Mouse (Mus musculus) embryonic fibroblast, embryonic 13.5 days (primary cell): ENCODE results near the gene Ccr7.

Experiments used
- CTCF ChIP-seq: IDR thresholded peaks from 2 replicates; pipeline ENCODE4 v1.5.1; 2011; ENCODE audit warnings: mild to moderate bottlenecking, control low read depth, low read length, moderate library complexity, borderline replicate concordance; ENCODE audit not compliant: insufficient read depth
- POLR2A ChIP-seq: IDR thresholded peaks from 2 replicates; pipeline ENCODE4 v1.6.1; 2011; ENCODE audit warnings: low read depth, mild to moderate bottlenecking, control low read depth, low read length, moderate library complexity

DNA sequence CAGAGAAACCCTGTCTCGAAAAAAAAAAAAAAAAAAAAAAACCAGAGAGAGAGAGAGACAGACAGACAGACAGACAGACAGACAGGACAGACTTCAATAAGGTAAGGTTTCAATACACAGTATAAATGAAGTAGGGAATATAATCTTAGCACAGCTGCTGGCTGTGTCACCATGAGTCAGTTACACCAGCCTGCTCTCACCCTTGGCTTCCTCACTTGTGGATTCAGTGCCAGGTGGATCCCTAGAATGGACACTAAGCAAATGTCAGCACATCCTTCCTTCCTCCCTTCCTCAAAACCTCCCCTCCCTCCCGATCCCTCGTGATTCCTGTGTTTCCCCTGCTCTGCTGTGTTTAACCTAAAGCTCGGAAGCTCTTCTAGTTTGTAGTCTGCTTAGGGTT is 17.5 kb downstream of the Ccr7 start:
- TF ChIP-seq CTCF (no peak), POLR2A (no peak)
